In genomic region chr10:43175156-43175601, GRCm38 (mm10) we compare ENCODE assay signal across 9 mouse cellular contexts. TPM values are rescaled to one million over a fixed set of nuclear protein-coding genes. Genes with fewer than 3 reads are reported as not detected.
DNase-seq lines count a peak whose midpoint lies in the region; ATAC-seq lines count a peak whose summit lies in the region.
"Had no signal": no experiment of that assay in that cellular context is flagged by ENCODE, and none has a peak within 500 bp of the region (broad histone marks: within the 10 kb centered on the region; RNA-seq: fewer than 3 reads in every experiment).

No protein-coding gene starts in this region.

- no peak for ATAC-seq in megakaryocyte, adult 5-6 weeks (ENCODE audit: poor library complexity, severe bottlenecking)
- ATAC-seq in limb, embryonic 13.5 days (ENCODE audit: low FRiP score, low read depth): no peak

- H3K4me1 ChIP-seq in megakaryocyte, embryonic 14.5 days: peaks cover 30% of the 10 kb centered on the region
- peaks cover 29% of the 10 kb centered on the region for H3K4me1 ChIP-seq in limb, embryonic 13.5 days

- H3K27me3 ChIP-seq in megakaryocyte, embryonic 14.5 days (replicated peaks): peaks cover 81% of the 10 kb centered on the region
- peaks cover 36% of the 10 kb centered on the region for H3K27me3 ChIP-seq in limb, embryonic 13.5 days

- H3K9me3 ChIP-seq in megakaryocyte, embryonic 14.5 days: no peaks in the 10 kb centered on the region
- no peaks in the 10 kb centered on the region for H3K9me3 ChIP-seq in limb, embryonic 13.5 days

- H3K4me3 ChIP-seq in megakaryocyte, embryonic 14.5 days (replicated peaks): peak overlapping the region; percentile 91
- peak overlapping the region; percentile 89 for H3K4me3 ChIP-seq in limb, embryonic 13.5 days

- H3K4me2 ChIP-seq in limb, embryonic 13.5 days (replicated peaks): peak overlapping the region; percentile 84

- no peak overlapping the region for H3K27ac ChIP-seq in limb, embryonic 13.5 days

- H3K9ac ChIP-seq in limb, embryonic 13.5 days: peak overlapping the region; percentile 87

- under 1% methylated on average over 18 of the region's 18 CpGs for WGBS in limb, embryonic 13.5 days

- H3K36me3 ChIP-seq in megakaryocyte, embryonic 14.5 days (replicated peaks; ENCODE audit: low read length): no peaks in the 10 kb centered on the region
- no peaks in the 10 kb centered on the region for H3K36me3 ChIP-seq in limb, embryonic 13.5 days

- DNase-seq in cerebellum, adult 9-11 months: peak; percentile 77
- peak; percentile 25 to 34 for DNase-seq in frontal cortex, postnatal 10 days (ENCODE audit: low spot score in 2 of 2)
- peak; percentile 58 for DNase-seq in right cerebral cortex, postnatal 25 days
- no peak for DNase-seq in layer of hippocampus, adult 11-12 months (ENCODE audit: low spot score)
- no peak for DNase-seq in kidney, adult 9 months

RNA-seq across cellular contexts. Expression of gene 9030612E09Rik, which starts 0.7 kb away (rescaled TPM):
- polyA plus RNA-seq in megakaryocyte, embryonic 14.5 days (2012; ENCODE audit: insufficient read depth, low replicate concordance): not detected in 2 replicates
- not detected in 2 replicates for total RNA-seq in megakaryocyte, adult 5-6 weeks (2015)
- not detected in 2 replicates for total RNA-seq in megakaryocyte, adult 5-6 weeks (2017)
- polyA plus RNA-seq in limb, embryonic 13.5 days (2015; fragmentation: Nextera tagmentation; extraction: Ambion mirVana): 0.94 and 1.0 TPM in 2 replicates
- total RNA-seq: liver, adult 2 months had no signal
- polyA plus RNA-seq: liver, adult 2 months had no signal

RNA-seq across cellular contexts. Expression of gene Sobp, which starts 0.8 kb away (rescaled TPM):
- 0.28 TPM in 1 of 2 replicates, not detected in the other for polyA plus RNA-seq in megakaryocyte, embryonic 14.5 days (2012; ENCODE audit: insufficient read depth, low replicate concordance)
- not detected in 2 replicates for total RNA-seq in megakaryocyte, adult 5-6 weeks (2015)
- total RNA-seq in megakaryocyte, adult 5-6 weeks (2017): not detected in 2 replicates
- polyA plus RNA-seq in limb, embryonic 13.5 days (2015; fragmentation: Nextera tagmentation; extraction: Ambion mirVana): 4.0 and 4.5 TPM in 2 replicates
- total RNA-seq: liver, adult 2 months had no signal

RNA-seq across cellular contexts. Expression of gene Pdss2, which starts 46.1 kb away (rescaled TPM):
- 2.0 and 3.9 TPM in 2 replicates for polyA plus RNA-seq in megakaryocyte, embryonic 14.5 days (2012; ENCODE audit: insufficient read depth, low replicate concordance)
- total RNA-seq in megakaryocyte, adult 5-6 weeks (2015): 2.7 and 5.8 TPM in 2 replicates
- total RNA-seq in megakaryocyte, adult 5-6 weeks (2017): 10.1 and 11.4 TPM in 2 replicates
- polyA plus RNA-seq in limb, embryonic 13.5 days (2015; fragmentation: Nextera tagmentation; extraction: Ambion mirVana): 10.7 and 12.7 TPM in 2 replicates

Comparison
In these comparisons a context has a peak if more than half of its experiments do, and no peak if none do; other contexts are left out.
1. DNase-seq: peak in cerebellum, adult 9-11 months (single experiment), frontal cortex, postnatal 10 days (2 of 2) and right cerebral cortex, postnatal 25 days (single experiment); none in layer of hippocampus, adult 11-12 months (single experiment) and kidney, adult 9 months (single experiment).